Mouse (Mus musculus) right cerebral cortex, postnatal 14 days (tissue): Measurements from ENCODE around the gene Plekhg3.

Experiments
- DNase-seq: peaks from one replicate; pipeline ENCODE4 v3.0.0; 2022

Plekhg3 gene

GRCm38 (mm10) chr12:76527245-76527881 is 3.3 kb upstream of the Plekhg3 start:
- no peak for DNase-seq

- no peak for DNase-seq
These were observed 1.9 kb upstream of the Plekhg3 start for GRCm38 (mm10) chr12:76528766-76529165.

- DNase-seq = no peak
These were observed 1.6 kb downstream of the Plekhg3 start for GRCm38 (mm10) chr12:76531986-76532925.

GRCm38 (mm10) chr12:76532926-76533376 is 2.3 kb downstream of the Plekhg3 start:
- no peak for DNase-seq

GRCm38 (mm10) chr12:76533377-76534222 is 2.9 kb downstream of the Plekhg3 start:
- DNase-seq = peak; percentile 39

GRCm38 (mm10) chr12:76534233-76534632 is 3.5 kb downstream of the Plekhg3 start:
- DNase-seq = no peak

GRCm38 (mm10) chr12:76534641-76535283 is 4.1 kb downstream of the Plekhg3 start:
- no peak for DNase-seq

GRCm38 (mm10) chr12:76535471-76535900 is 4.8 kb downstream of the Plekhg3 start:
- DNase-seq = no peak

- DNase-seq = no peak
These were observed 6.0 kb downstream of the Plekhg3 start for GRCm38 (mm10) chr12:76536591-76537153.

- no peak for DNase-seq
These were observed 6.7 kb downstream of the Plekhg3 start for GRCm38 (mm10) chr12:76537434-76537833.

- no peak for DNase-seq
These were observed 9.5 kb downstream of the Plekhg3 start for GRCm38 (mm10) chr12:76540169-76540568.

- DNase-seq = no peak
These were observed 10.1 kb downstream of the Plekhg3 start for GRCm38 (mm10) chr12:76540701-76541221.

GRCm38 (mm10) chr12:76541475-76541874 is 10.8 kb downstream of the Plekhg3 start:
- no peak for DNase-seq

GRCm38 (mm10) chr12:76541879-76542278 is 11.2 kb downstream of the Plekhg3 start:
- DNase-seq = no peak

GRCm38 (mm10) chr12:76545786-76546370 is 15.2 kb downstream of the Plekhg3 start:
- no peak for DNase-seq

GRCm38 (mm10) chr12:76546383-76547276 is 15.9 kb downstream of the Plekhg3 start:
- peak; percentile 33 for DNase-seq

- DNase-seq = no peak
These were observed 16.9 kb downstream of the Plekhg3 start for GRCm38 (mm10) chr12:76547409-76548081.

- no peak for DNase-seq
These were observed 17.4 kb downstream of the Plekhg3 start for GRCm38 (mm10) chr12:76548082-76548423.

- no peak for DNase-seq
These were observed 18.5 kb downstream of the Plekhg3 start for GRCm38 (mm10) chr12:76549203-76549602.

- no peak for DNase-seq
These were observed 21.6 kb downstream of the Plekhg3 start for GRCm38 (mm10) chr12:76552321-76552720.
